Mouse (Mus musculus): ENCODE measurements around the gene Tspan11.

GRCm38 (mm10) chr6:127893611-127894010 is 6.2 kb downstream of the Tspan11 start:
- TF ChIP-seq CTCF (IDR thresholded peaks at IDR 0.05; ENCODE audit: low read depth, low read length): no peak
- no peak for TF ChIP-seq POLR2A (IDR thresholded peaks at IDR 0.05; ENCODE audit: borderline replicate concordance, low read depth, low read length)
